Mouse (Mus musculus) adrenal gland (tissue): ENCODE measurements around the gene Ppfibp2.

ENCODE experiments used
- intact Hi-C: fragments of 180-260 bp; cut with DNase I; formaldehyde crosslinking; loops from one replicate; pipeline ENCODE4 v1.15.1; 2025
- long read RNA-seq, 2 experiments: library from polyadenylated mRNA; unstranded; transcript quantifications; one replicate each; pipeline ENCODE4 v2.0.0; 2020; ENCODE audit warnings: borderline replicate concordance in 1 of 2; ENCODE audit not compliant: insufficient replicate concordance in 1 of 2

Ppfibp2 gene
- long read RNA-seq, experiment 1, partial matches to known transcripts: 3 of 6 reads
- long read RNA-seq, experiment 1, other reads (novel, unspliced or antisense): 3 of 6 reads
- long read RNA-seq, experiment 2, partial matches to known transcripts: 3 of 11 reads
- long read RNA-seq, experiment 2, other reads (novel, unspliced or antisense): 8 of 11 reads

DNA sequence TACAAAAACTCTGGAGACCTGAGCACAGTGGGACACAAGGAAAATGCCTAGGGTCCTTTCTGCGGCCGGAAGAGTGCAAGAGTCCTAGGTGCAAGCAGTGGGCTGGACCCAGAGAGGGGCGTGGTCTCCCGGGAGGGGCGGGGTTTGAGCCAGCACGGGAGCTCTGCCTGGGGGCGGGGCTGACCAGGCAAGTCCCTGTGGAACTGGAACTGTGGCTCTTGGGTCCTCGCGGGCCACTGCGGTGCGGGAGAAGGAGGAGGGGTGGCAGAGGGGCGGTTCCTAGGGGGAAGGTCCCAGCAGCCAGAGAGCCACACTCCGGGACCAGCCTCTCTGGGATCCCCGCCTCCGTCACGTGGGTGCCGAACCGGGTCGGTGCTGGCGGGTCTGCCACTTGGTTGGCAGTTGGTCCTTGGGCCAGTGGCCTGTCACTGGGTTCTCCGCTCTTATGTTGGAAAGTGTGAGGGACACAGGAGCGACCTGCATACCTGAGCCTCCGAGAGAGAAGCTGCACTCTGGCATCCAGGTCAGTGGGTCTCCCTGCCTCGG lies at the start of gene Ppfibp2:
Ppfibp2 (plus strand) TSS at position 351 of the 546 bp plus-strand sequence.
- intact Hi-C loops: no loop called here

DNA sequence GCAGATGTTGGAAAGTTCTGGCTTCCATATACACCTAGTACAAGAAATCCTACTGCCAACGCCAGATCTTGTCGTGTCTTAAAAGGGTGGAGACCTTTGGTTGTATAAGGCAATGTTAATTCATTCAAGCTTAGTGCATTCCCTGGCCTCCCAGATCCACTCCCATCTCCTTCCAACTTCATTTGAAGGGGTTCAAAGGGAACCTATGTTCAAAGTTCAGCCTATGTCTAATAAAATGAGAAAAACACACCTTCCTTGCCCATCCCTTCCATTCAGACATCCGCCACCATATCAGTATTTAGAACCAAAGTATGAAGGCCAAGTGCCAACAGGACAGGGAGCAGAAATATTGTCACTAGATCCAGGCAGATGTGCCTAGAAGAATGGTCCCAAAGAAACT lies 47.1 kb upstream of the Ppfibp2 start:
- intact Hi-C loops: no loop called here

DNA sequence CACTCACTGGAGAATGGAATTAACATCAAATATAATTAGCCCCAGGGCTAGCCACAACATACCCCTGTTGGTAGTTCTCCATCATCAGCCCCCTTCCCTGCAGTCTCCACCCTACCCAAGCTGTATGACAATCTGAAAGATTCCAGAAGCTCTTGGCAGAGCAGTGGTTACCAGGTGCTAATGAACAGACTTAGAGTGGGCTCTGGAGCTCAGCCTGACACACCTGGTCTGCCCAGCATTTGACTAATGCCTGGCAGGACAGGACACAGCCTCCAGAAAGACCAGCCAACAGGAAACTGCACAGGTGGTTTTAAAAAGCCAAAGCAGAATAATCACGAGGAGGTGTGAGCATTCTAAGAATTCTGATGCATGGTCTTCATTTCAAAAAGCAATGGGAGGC lies 41.5 kb upstream of the Ppfibp2 start:
- intact Hi-C loops: no loop called here

DNA sequence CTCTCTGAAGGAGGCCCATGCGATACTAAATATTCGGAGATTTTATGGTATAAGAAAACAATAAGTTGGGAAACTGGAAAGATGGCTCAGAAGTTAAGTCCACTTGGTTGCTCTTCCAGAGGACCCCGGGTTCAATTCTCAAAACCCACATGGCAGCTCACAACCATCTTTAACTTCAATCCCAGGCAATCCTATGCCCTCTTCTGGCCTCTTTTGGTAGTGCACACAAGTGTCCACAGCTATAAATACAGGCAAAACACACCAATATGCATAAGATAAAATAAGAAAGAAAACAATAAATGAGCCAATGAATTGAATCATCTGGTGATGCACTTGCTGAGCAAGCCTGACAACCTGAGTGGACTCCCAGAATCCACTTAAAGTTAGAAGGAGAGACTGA lies 39.1 kb upstream of the Ppfibp2 start:
- intact Hi-C loops: no loop called here

DNA sequence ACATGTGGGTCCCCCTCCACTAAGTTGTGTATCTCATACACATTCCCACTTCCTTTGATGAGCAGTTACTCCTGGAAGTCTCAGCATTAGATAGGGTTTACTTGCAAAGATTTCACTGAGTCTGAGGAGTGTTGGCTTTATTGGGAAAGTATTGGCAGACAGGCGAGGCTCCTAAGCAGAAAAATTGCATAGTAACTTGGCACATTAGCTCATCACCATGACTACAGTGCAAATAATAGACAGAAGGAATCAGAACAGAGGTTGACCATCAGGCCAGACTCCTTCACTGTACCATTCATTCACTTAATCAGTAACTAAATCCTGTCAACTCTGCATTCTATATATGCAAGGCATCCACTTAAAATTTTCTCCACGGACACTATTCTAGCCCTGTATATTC lies 34.3 kb upstream of the Ppfibp2 start:
- intact Hi-C loops: no loop called here

DNA sequence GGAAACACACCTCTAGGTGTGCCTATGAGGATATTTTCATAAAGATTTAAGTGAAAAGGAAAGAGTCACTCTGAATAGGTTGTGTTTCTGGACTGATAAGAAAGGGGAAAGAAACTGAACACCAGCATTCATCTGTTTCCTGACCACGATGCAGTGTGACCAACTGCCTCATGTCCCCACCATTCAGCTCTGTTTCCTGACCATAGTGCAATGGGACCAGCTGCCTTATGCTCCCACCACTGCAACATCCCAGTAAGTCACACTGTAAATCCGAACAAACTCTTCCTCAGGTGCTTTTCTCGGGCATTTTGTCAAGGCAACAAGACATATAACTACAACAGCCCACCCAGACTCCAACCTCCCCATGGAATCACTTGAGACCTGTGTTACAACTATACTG lies 33.4 kb upstream of the Ppfibp2 start:
- intact Hi-C loops: no loop called here

DNA sequence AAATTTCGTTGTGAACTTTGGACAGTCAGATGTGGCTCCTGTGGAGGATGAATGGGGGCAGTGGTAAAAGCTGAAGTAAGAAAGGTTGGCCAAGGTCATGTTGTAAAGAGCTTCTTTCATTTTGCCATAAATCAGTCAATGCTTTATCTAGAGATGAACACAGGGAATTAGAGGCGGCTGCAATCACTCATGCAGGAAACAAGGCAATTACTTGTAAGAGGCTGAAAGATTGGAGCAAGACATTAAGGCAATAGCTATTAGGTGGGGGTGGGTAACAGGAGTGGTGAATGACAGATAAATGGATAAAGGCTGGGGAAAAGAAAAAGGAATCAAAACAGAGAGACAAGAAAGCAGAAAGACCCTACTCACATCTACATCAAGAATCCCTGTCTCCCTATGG lies 31.3 kb upstream of the Ppfibp2 start:
- intact Hi-C loops: no loop called here

DNA sequence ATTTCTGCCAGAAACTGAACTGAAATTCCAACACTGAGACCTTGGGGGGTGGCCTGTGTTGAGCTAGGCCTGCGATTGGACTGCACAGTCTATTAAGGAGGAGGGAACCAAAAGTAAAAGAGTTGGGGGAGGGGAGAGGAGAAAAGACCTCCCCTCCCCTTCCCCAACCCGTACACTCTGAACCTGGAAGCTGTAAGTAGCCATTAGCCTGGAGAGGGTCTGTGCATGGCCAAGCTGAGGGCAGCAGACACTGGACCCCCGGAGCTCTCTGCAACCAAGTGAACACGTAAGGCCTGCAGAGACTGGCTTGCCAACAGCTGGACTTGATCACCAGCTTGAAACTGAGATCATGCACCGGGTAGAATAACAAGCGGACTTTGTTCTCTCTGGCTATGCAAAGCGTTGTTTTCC lies 27.7 kb upstream of the Ppfibp2 start, which contains the start of gene Olfml1:
Olfml1 (plus strand) TSS at position 186 of the 411 bp plus-strand sequence.
- intact Hi-C loops: no loop called here

DNA sequence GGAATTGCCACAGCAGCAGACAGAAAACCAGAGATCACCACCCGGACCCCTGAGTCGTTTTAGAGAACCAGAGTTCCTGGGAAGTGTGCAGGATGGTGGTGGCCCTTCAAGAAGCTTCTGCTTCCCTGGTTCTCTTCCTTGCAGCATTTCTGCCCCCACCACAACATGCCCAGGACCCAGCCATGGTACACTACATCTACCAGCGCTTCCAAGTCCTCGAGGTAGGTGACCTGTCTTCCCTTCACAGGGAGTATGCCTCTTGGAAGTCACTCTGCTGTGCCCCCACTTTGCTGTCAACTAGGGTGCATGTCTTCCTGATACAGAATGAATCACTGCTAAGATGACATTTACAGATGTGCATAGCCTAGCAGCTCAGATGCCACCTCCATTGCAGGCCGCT lies 27.3 kb upstream of the Ppfibp2 start:
- intact Hi-C loops: no loop called here

DNA sequence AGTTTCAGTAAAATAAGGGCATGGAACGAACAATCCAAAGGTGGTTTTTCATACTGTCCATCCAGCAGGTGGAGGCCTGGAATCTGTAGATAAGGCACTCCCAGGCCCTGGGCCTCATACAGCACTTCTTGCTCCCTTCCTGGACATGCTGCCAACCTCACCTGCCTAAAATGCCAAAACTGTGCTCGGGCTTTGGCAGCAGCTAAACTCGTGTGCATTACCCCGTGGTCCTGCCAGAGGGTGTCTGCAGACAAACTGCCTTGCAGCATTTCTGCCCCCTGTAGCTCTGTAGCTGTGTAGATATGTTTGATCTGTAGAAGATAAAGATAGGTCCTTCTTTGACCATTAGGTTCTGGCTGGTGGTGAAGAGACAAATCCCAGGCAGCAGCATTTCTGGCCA lies 26.0 kb upstream of the Ppfibp2 start:
- intact Hi-C loops: no loop called here

DNA sequence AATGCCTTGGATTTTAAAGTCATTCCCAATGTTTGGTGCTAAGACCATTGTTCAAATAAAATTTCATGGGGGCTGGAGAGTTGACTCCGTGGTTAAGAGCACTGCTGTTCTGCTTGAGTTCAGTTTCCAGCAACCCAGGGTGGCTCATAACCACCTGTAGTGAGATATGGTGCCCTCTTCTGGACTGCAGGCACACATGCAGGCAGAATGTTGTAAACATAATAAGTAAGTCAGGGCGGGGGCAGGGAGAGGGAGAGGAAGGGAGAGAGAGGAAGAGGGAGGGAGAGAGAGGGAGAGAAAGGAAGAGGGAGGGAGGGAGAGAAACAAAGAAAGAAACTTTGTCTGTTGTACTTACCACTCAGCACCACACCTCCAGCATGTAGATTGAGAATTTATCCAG lies 21.2 kb upstream of the Ppfibp2 start:
- intact Hi-C loops: no loop called here

DNA sequence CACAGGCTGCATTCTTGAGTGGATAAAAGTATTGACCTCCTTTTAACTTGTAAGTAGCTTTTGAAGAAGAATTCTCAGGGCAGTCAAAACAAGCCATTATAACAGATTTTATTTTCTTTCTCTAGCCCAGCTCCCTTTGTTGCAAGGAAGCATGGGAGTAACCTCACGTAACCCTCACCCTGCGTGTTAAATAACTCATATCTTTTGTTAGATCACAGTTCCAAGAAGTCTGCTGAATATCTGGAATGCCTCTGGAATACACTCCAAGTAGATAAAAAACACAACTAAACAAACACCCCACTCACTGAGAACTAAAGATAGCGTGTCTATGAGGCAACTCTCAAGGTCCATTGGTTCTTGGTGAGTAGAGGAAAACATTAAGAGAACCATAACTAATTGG lies 20.7 kb upstream of the Ppfibp2 start:
- intact Hi-C loops: no loop called here

DNA sequence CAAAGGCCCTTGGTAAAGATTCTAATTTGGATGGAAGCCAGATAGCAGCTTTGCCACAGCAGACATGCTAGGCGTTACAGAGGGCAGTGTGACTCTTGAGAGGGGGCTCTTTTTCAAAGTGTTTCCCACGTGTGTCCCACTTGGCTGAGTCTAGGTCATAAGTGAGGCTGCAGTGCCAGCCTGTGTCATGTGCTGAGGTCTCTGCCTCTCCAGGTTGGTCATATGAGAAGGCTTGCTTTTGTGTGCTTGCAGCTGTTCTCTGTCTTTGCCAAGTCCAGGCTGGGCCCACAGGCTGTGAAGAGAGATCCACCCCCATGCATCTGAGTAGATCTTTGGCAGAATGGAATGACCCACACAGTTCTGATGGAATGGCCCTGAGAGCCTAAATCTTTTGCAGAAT lies 2.4 kb upstream of the Ppfibp2 start:
- intact Hi-C loops: no loop called here

DNA sequence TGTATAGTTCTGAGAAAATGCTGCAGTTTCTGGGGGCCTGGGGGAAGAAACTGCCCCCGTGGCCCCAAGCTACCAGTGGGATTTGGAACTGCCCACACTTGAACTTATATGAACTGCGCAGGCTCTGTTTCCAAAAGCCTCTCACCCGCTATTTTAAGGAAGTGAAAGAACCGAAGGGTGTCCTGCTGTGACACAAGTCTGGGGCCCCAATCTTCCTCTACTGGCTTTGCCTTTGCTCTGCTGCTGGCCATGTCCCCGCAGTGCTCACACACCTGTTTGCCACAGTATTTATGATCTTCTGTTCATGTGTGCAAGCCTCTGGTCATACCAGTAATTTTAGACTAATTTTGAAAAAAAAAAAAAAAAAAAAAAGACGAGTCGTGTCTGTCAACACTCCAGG lies 1.1 kb upstream of the Ppfibp2 start:
- intact Hi-C loops: no loop called here

DNA sequence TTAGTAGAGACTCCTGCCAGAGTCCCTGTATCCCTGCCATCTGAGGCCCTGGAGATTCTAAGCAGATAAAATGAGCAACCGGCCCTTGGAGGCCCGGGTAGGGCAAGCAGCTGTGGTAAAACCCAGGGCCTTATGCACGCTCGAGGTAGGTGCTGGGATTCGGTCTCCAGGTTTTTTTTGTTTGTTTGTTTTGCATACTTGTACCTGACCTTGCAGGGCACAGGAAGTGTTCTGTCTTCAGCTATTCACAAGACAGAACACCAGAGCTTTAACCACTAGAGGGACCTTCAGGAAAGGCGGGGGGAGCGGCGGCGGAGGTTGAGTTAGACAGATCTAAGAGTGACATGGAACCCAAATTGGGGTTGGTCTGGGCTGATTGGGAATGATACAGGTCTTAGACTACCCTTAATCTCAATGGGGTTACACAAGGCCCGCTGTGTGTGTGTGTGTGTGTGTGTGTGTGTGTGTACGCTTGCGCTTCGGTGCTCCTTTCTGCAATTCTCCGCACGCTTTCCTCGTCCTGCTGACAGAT lies 616 bp upstream of the Ppfibp2 start:
- intact Hi-C loops: no loop called here

DNA sequence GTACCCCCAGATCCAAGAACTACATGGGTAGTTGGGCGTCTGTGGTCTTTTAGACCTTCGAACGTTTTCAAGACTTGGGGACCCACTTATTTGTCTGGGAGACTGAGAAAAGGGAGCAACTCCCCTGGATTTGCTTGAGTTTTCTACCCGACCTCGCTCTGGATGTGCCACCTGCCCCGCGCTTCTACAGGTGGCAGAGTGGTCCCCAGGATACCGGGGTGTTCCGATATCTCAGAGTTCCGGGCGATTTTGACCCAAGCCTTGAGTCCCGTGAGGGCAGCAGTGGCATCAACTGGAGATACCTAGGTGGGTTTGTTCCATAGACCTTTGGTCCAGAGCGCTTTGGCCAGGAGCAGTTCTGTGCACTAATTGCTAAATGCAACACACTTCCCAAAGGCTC lies 419 bp downstream of the Ppfibp2 start:
- intact Hi-C loops: no loop called here

DNA sequence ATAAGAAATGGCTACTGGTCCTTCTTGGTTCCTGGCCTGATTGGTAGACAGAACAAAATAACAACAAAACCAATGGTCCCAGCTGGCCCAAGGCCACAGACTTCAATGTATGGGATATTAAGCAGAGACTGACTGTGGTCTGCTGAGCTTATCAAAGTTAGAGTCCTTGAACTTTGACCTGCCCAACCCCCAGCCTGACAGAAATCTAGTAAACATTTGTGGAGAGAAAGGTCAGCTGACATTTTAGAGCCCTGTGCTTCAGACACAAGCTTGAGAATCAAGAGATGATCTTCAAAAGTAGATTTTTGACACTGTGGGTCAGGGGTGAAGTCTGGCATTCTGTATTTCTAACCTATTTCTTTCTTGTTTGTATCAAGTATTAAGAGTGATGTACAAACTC lies 1.7 kb downstream of the Ppfibp2 start:
- intact Hi-C loops: no loop called here

DNA sequence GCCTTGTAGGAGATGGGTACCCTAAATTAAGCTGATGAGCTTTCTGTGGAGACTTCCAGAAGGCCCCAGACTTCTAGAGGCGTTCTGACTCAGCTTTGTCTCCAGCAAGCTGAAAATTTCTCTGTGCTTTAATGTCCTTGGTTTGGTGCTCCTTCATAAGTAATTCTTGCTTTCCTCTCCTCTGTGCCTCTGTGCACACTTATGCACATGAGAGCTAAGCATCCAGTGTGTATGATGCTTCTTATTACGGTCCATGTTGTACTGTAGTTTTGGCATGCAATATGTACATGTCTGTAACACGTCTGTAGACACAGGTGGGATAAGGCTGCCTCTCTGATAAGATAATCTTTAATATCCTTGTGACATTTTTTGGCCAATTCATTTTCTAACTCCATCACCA lies 2.9 kb downstream of the Ppfibp2 start:
- intact Hi-C loops: no loop called here

DNA sequence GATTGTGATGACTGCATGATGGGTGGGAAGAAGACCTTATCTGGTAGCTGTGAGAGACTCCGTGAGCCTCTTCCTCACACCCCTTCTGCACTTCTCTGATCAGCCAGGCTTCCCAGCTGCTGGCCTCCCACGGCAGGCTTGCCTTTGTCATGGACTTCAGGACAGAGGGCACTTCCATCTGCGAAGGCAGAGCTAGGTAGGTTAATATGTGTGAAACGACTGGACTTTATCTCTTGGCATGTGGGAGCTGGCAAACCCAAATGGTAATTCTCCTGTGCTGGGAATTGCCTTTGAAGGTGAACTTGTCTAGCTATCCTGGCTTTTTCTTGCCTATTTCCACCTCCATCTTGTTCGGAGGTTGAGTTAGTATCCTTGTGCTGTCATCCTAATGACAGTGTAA lies 5.6 kb downstream of the Ppfibp2 start:
- intact Hi-C loops: no loop called here

DNA sequence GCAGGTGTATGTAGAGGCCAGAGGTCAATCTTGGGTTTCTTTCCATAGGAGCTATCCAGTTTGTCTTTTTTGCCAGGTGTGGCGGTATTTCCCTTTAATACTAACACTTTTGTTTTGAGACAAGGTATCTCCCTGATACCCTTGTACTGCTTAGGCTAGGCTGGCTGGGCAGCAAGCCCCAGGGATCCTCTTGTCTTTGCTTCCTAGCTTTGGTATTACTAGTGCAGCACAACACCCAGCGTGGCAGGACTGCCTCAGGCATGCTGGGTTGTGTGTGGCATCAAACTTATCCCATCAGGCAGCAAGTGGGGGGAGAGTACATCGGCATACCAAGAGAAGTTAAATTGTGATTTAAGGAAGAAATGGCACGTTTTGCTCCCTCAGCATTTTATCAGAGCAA lies 7.5 kb downstream of the Ppfibp2 start:
- intact Hi-C loops: no loop called here

DNA sequence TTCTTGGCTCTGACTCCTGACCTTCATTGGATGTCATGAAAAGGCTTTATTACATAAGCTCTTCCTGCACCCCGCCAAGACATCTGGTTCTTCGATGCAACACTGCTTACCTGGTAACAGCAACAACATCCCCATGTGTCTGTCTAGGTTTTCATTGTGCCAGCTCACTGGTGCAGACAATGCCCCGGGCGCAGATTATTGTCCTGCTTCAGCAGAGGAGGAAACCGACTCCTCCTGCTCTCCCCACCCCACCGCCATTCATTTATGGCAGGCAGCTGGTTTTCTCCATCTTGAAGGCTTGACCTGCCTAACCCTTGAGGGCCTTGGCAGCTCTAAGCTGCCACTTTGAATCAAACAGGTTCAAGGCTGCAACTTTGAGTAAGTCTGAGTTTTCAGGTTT lies 7.9 kb downstream of the Ppfibp2 start:
- intact Hi-C loops: no loop called here

DNA sequence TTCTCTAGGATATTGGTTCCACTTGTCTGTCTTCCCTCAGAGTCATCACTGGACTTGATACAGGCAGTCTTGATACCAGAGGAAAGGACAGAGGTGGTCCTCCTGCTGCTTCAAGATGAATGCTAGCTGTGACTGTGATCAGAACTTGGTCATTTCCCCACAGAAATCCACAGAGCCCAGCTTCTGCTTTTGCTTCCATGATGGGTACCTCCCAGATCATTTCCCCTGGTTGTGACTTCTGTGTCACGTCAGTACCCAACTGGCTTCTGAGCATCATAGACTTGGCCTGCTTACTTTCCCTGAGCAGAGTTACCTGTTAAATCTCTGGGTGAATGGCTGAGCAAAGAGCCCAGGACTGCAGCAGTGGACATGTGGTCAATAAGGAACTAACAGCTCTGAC lies 12.8 kb downstream of the Ppfibp2 start:
- intact Hi-C loops: no loop called here

DNA sequence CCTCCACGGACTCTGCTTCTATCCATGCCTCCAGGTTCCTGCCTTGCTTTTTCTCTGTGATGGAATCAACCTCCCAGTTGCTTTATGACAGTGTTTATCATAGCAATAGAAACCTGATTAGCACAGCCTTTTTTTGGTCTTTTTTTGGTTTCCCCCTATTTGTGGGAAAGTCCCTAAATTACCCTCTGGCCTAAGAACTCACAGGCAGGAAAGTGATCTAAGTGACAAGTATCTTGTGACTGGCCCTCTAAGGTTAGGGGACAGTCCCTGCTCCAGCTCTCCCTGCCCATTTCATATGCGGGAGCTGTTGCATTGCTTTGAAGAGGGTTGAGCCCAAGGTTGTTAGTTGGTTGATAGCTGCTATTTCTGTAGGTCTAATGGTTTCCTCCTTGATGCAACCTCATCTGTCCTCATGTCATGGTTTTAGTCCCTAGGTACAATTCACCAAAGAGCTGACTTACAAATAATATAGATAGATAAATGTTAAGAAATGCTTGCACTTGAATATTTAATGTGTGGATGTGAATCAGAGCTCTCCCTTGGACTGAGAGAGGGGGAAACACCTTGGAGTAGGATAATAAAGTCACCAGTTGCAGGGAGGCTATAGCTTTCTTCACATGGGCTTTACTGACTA lies 14.7 kb downstream of the Ppfibp2 start:
- intact Hi-C loops: no loop called here
